Mouse (Mus musculus) embryo, embryonic 9.5 days (tissue): ENCODE measurements around the gene Slc25a31.

Experiments
- DNase-seq: peaks from one replicate; pipeline ENCODE4 v3.0.0-alpha.2; 2017; ENCODE audit errors: extremely low spot score

The Slc25a31 gene

GRCm38 (mm10) chr3:40719022-40719421 lies 10.4 kb downstream of the Slc25a31 start:
- DNase-seq, result no peak

GRCm38 (mm10) chr3:40738381-40738912 lies 29.8 kb downstream of the Slc25a31 start:
- no peak for DNase-seq

GRCm38 (mm10) chr3:40744024-40744835 lies 35.6 kb downstream of the Slc25a31 start, which contains the start of gene Hspa4l:
Gene Hspa4l, plus strand, starts transcription at chr3:40744495.
- DNase-seq, result peak; percentile 20

GRCm38 (mm10) chr3:40744836-40745660 lies 36.4 kb downstream of the Slc25a31 start:
- peak; percentile 90 for DNase-seq

- DNase-seq, result no peak
These were observed 37.2 kb downstream of the Slc25a31 start for GRCm38 (mm10) chr3:40745661-40746547.

GRCm38 (mm10) chr3:40760746-40761145 lies 52.1 kb downstream of the Slc25a31 start:
- DNase-seq, result no peak

GRCm38 (mm10) chr3:40761312-40761711 lies 52.7 kb downstream of the Slc25a31 start:
- no peak for DNase-seq
